Mouse (Mus musculus) hindbrain, embryonic 11.5 days (tissue): Measurements from ENCODE around the gene Lrp4. TPM values are rescaled to one million over a fixed set of nuclear protein-coding genes. Genes with fewer than 3 reads are reported as not detected.

Experiments used
- ATAC-seq: fragments of 200-750 bp; cut with Nextera tagmentation; 2 replicates; pipeline ENCODE4 v1.8.0; 2017; ENCODE audit warnings: mild to moderate bottlenecking, moderate TSS enrichment, moderate library complexity; ENCODE audit not compliant: low FRiP score
- DNase-seq: peaks from one replicate; pipeline ENCODE4 v3.0.0-alpha.2; 2015; ENCODE audit warnings: low spot score
- H3K27ac ChIP-seq: fragments of 300-500 bp; sonication (generic); 2 replicates; pipeline ENCODE4 v1.5.1; 2014; ENCODE audit warnings: mild to moderate bottlenecking, low read depth, low read length
- H3K27me3 ChIP-seq: fragments of 300-500 bp; sonication (generic); 2 replicates; pipeline ENCODE4 v1.6.1; 2014; ENCODE audit warnings: mild to moderate bottlenecking, low read length, moderate library complexity, mixed read lengths; ENCODE audit not compliant: control insufficient read depth, insufficient read depth
- H3K36me3 ChIP-seq: fragments of 300-500 bp; sonication (generic); 2 replicates; pipeline ENCODE4 v1.6.1; 2014; ENCODE audit warnings: mild to moderate bottlenecking, low read length, moderate library complexity, mixed read lengths; ENCODE audit not compliant: control insufficient read depth, insufficient read depth
- H3K4me1 ChIP-seq: fragments of 300-500 bp; sonication (generic); replicated peaks from 2 replicates; pipeline ENCODE4 v1.6.1; 2014; ENCODE audit warnings: low read length, mixed read lengths; ENCODE audit not compliant: control insufficient read depth, insufficient read depth
- H3K4me2 ChIP-seq: fragments of 300-500 bp; sonication (generic); replicated peaks from 2 replicates; pipeline ENCODE4 v1.6.1; 2014; ENCODE audit warnings: mild to moderate bottlenecking, low read depth, low read length
- H3K4me3 ChIP-seq: fragments of 300-500 bp; sonication (generic); 2 replicates; pipeline ENCODE4 v1.5.1; 2014; ENCODE audit warnings: low read depth, low read length
- H3K9ac ChIP-seq: fragments of 300-500 bp; sonication (generic); 2 replicates; pipeline ENCODE4 v1.6.1; 2014; ENCODE audit warnings: low read depth, low read length
- H3K9me3 ChIP-seq: fragments of 300-500 bp; sonication (generic); 2 replicates; pipeline ENCODE4 v1.6.1; 2016; ENCODE audit warnings: low read length; ENCODE audit not compliant: control insufficient read depth
- WGBS: fragments of 180-500 bp; shearing (Covaris S2); extraction: QIAGEN DNeasy Blood & Tissue Kit; methylation state at CpG from one replicate; pipeline ENCODE4 v1.1.7; 2014; 5-methylcytosine and 5-hydroxymethylcytosine counted together
- polyA plus RNA-seq: library from polyadenylated mRNA; unstranded; fragments of >200 nt; fragmentation: Nextera tagmentation; extraction: Ambion mirVana; gene quantifications from 2 replicates; pipeline ENCODE4 v1.2.1, GENCODE M21; 2014

Gene Lrp4
- polyA plus RNA-seq, 1 experiment from 2014 or later, result 5.9 TPM

GRCm38 (mm10) chr2:91465934-91466333, 8.6 kb downstream of the Lrp4 start:
- no peak for DNase-seq
- no peak for ATAC-seq
- Histone ChIP-seq H3K9me3 (no peaks in the 10 kb centered on the region), H3K9ac (no peak overlapping the region), H3K4me1 (peaks cover 19% of the 10 kb centered on the region), H3K4me3 (no peak overlapping the region), H3K27me3 (no peaks in the 10 kb centered on the region), H3K36me3 (no peaks in the 10 kb centered on the region), H3K4me2 (no peak overlapping the region), H3K27ac (no peak overlapping the region)
- WGBS, result 93% methylated on average over 3 of the region's 3 CpGs

GRCm38 (mm10) chr2:91467613-91468012, 10.3 kb downstream of the Lrp4 start:
- Histone ChIP-seq H3K9ac (no peak overlapping the region), H3K4me1 (peaks cover 14% of the 10 kb centered on the region), H3K4me3 (no peak overlapping the region), H3K27me3 (no peaks in the 10 kb centered on the region), H3K27ac (no peak overlapping the region), H3K4me2 (no peak overlapping the region), H3K9me3 (no peaks in the 10 kb centered on the region), H3K36me3 (no peaks in the 10 kb centered on the region)
- DNase-seq, result no peak
- WGBS, result 65% methylated on average over 8 of the region's 8 CpGs
- no peak for ATAC-seq

GRCm38 (mm10) chr2:91470055-91470647, 12.8 kb downstream of the Lrp4 start:
- no peaks in the 10 kb centered on the region for H3K9me3 ChIP-seq
- WGBS, result 7% methylated on average over 7 of the region's 7 CpGs
- DNase-seq (peak; percentile 59), ATAC-seq (peak; percentile 83)
- no peaks in the 10 kb centered on the region for H3K36me3 ChIP-seq
- no peak overlapping the region for H3K4me3 ChIP-seq
- peak overlapping the region; percentile 36; the same call in 1 of the 2 replicates for H3K27ac ChIP-seq
- H3K9ac ChIP-seq, result peak overlapping the region; percentile 23; the same call in 1 of the 2 replicates
- H3K4me1 ChIP-seq, result peaks cover 10% of the 10 kb centered on the region
- no peak overlapping the region for H3K4me2 ChIP-seq
- H3K27me3 ChIP-seq, result no peaks in the 10 kb centered on the region

- H3K27me3 ChIP-seq, result no peaks in the 10 kb centered on the region
- peaks cover 10% of the 10 kb centered on the region for H3K4me1 ChIP-seq
- WGBS, result 73% methylated on average over 12 of the region's 12 CpGs
- no peak for DNase-seq
- no peak overlapping the region for H3K4me2 ChIP-seq
- ATAC-seq, result 0 out of 2 replicates have a peak, but pooled peaks have one; percentile 23
- H3K27ac ChIP-seq, result no peak overlapping the region
- H3K9me3 ChIP-seq, result no peaks in the 10 kb centered on the region
- 0 out of 2 replicates have a peak, but pooled peaks cover 2% of the 10 kb centered on the region for H3K36me3 ChIP-seq
- H3K9ac ChIP-seq, result no peak overlapping the region
- no peak overlapping the region for H3K4me3 ChIP-seq
These were observed 17.0 kb downstream of the Lrp4 start for GRCm38 (mm10) chr2:91474358-91474757.

- Histone ChIP-seq H3K4me2 (no peak overlapping the region), H3K27ac (no peak overlapping the region), H3K9ac (no peak overlapping the region), H3K27me3 (no peaks in the 10 kb centered on the region), H3K4me3 (no peak overlapping the region), H3K36me3 (peaks cover 2% of the 10 kb centered on the region; the same call in 1 of the 2 replicates), H3K9me3 (no peaks in the 10 kb centered on the region), H3K4me1 (no peaks in the 10 kb centered on the region)
- ATAC-seq, result no peak
- no peak for DNase-seq
- WGBS, result 75% methylated on average over 7 of the region's 7 CpGs
These were observed 18.5 kb downstream of the Lrp4 start for GRCm38 (mm10) chr2:91475791-91476190.

GRCm38 (mm10) chr2:91476251-91476661, 18.9 kb downstream of the Lrp4 start:
- DNase-seq (no peak), ATAC-seq (no peak)
- Histone ChIP-seq H3K9me3 (no peaks in the 10 kb centered on the region), H3K27ac (no peak overlapping the region), H3K27me3 (no peaks in the 10 kb centered on the region), H3K36me3 (peaks cover 2% of the 10 kb centered on the region; the same call in 1 of the 2 replicates), H3K9ac (no peak overlapping the region), H3K4me2 (no peak overlapping the region), H3K4me3 (no peak overlapping the region), H3K4me1 (no peaks in the 10 kb centered on the region)
- 85% methylated on average over 17 of the region's 17 CpGs for WGBS

GRCm38 (mm10) chr2:91476841-91477240, 19.5 kb downstream of the Lrp4 start:
- Histone ChIP-seq H3K4me3 (no peak overlapping the region), H3K9me3 (no peaks in the 10 kb centered on the region), H3K36me3 (peaks cover 2% of the 10 kb centered on the region; the same call in 1 of the 2 replicates), H3K27ac (no peak overlapping the region), H3K27me3 (no peaks in the 10 kb centered on the region), H3K9ac (no peak overlapping the region), H3K4me2 (no peak overlapping the region), H3K4me1 (no peaks in the 10 kb centered on the region)
- DNase-seq (no peak), ATAC-seq (no peak)
- WGBS, result 84% methylated on average over 7 of the region's 7 CpGs

- Histone ChIP-seq H3K27me3 (no peaks in the 10 kb centered on the region), H3K9me3 (no peaks in the 10 kb centered on the region), H3K9ac (no peak overlapping the region), H3K4me2 (no peak overlapping the region), H3K4me1 (no peaks in the 10 kb centered on the region), H3K27ac (no peak overlapping the region), H3K4me3 (no peak overlapping the region), H3K36me3 (peaks cover 4% of the 10 kb centered on the region; the same call in 1 of the 2 replicates)
- DNase-seq (no peak), ATAC-seq (0 out of 2 replicates have a peak, but pooled peaks have one; percentile 40)
- 96% methylated on average over 9 of the region's 9 CpGs for WGBS
These were observed 23.1 kb downstream of the Lrp4 start for GRCm38 (mm10) chr2:91480399-91480801.
